Mouse (Mus musculus): Measurements from ENCODE around the gene Plb1.

Plb1 gene

GRCm38 (mm10) chr5:32332591-32332990, 100.1 kb downstream of the Plb1 start:
- no peak for DNase-seq (ENCODE audit: low read depth, low spot score)

- no peak for DNase-seq (ENCODE audit: low read depth, low spot score)
Observed at GRCm38 (mm10) chr5:32335172-32335571, 102.7 kb downstream of the Plb1 start.

- no peak for DNase-seq (ENCODE audit: low read depth, low spot score)
Observed at GRCm38 (mm10) chr5:32336092-32336491, 103.6 kb downstream of the Plb1 start.

GRCm38 (mm10) chr5:32337336-32337735, 104.8 kb downstream of the Plb1 start:
- no peak for DNase-seq (ENCODE audit: low read depth, low spot score)

GRCm38 (mm10) chr5:32338339-32338738, 105.8 kb downstream of the Plb1 start:
- no peak for DNase-seq (ENCODE audit: low read depth, low spot score)

GRCm38 (mm10) chr5:32338766-32339165, 106.3 kb downstream of the Plb1 start:
- no peak for DNase-seq (ENCODE audit: low read depth, low spot score)

- DNase-seq (ENCODE audit: low read depth, low spot score): no peak
Observed at GRCm38 (mm10) chr5:32340246-32340645, 107.7 kb downstream of the Plb1 start.

- no peak for DNase-seq (ENCODE audit: low read depth, low spot score)
Observed at GRCm38 (mm10) chr5:32342711-32343285, 110.3 kb downstream of the Plb1 start.

GRCm38 (mm10) chr5:32346025-32346912, 113.8 kb downstream of the Plb1 start:
- no peak for DNase-seq (ENCODE audit: low read depth, low spot score)

- DNase-seq (ENCODE audit: low read depth, low spot score): no peak
Observed at GRCm38 (mm10) chr5:32349718-32350117, 117.2 kb downstream of the Plb1 start.

- DNase-seq (ENCODE audit: low read depth, low spot score): no peak
Observed at GRCm38 (mm10) chr5:32350551-32351256, 118.2 kb downstream of the Plb1 start.

GRCm38 (mm10) chr5:32351721-32352465, 119.4 kb downstream of the Plb1 start:
- no peak for DNase-seq (ENCODE audit: low read depth, low spot score)

GRCm38 (mm10) chr5:32352845-32353244, 120.3 kb downstream of the Plb1 start:
- no peak for DNase-seq (ENCODE audit: low read depth, low spot score)

- no peak for DNase-seq (ENCODE audit: low read depth, low spot score)
Observed at GRCm38 (mm10) chr5:32353280-32353679, 120.8 kb downstream of the Plb1 start.

GRCm38 (mm10) chr5:32360511-32360910, 128.0 kb downstream of the Plb1 start:
- no peak for DNase-seq (ENCODE audit: low read depth, low spot score)

- DNase-seq (ENCODE audit: low read depth, low spot score): no peak
Observed at GRCm38 (mm10) chr5:32361441-32362235, 129.1 kb downstream of the Plb1 start.

GRCm38 (mm10) chr5:32369391-32369790, 136.9 kb downstream of the Plb1 start:
- DNase-seq (ENCODE audit: low read depth, low spot score): no peak

- DNase-seq (ENCODE audit: low read depth, low spot score): no peak
Observed at GRCm38 (mm10) chr5:32371239-32371638, 138.7 kb downstream of the Plb1 start.

- DNase-seq (ENCODE audit: low read depth, low spot score): no peak
Observed at GRCm38 (mm10) chr5:32378546-32378945, 146.0 kb downstream of the Plb1 start.

- DNase-seq (ENCODE audit: low read depth, low spot score): no peak
Observed at GRCm38 (mm10) chr5:32388656-32389055, 156.1 kb downstream of the Plb1 start.

GRCm38 (mm10) chr5:32390295-32390694, 157.8 kb downstream of the Plb1 start:
- DNase-seq (ENCODE audit: low read depth, low spot score): no peak
